Mouse (Mus musculus): ENCODE data around the gene Piezo1. TPM values are rescaled to one million over a fixed set of nuclear protein-coding genes. Genes with fewer than 3 reads are reported as not detected.

Gene Piezo1
- polyA plus RNA-seq, 1 experiment: 32.1 TPM

DNA sequence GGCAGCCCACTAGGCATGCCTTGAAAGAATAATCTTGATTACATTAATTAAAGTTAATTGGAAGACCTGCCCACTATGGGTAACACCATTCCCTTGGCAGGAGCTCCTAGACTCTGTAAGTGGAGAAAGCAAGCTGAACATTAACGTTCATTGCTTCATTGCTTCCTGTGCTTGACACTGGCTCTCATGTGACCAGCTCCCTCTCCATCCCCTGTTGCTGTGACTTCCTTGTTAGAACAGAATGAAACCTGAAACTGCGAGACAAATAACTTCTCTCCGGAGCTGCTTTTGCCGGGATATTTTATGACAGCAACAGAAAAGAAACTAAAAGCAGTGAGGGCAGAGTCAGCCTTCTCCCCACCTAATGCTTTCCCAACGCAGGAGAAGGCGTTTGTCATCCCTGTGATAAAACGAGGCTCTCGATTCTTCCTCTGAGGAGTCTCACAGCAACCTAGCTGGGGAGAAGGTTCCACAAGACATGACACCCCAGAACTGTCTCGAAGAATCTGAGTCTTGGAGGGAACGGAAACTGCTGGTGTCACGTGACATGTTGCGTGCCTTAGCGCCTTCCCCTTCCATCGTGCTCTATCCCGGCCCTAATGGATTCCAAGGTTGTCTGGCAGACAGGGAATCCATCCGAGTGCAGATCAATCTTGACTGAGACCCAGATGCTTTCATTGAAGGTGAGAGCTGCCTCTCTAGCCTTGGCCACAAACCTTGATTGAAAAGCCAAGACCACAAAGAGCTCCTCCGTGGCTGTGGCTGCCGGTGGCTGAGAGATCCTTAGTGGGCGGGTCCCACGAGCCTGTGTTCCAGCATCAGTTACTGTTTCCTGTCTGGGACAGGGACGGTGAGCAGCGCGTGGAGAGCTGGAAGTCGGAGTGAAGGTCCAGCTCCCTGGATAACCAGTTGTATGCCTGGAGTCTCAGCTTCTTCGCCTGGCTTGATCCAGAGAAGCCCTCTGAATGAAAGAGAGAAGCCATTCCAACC is 13.5 kb upstream of the Piezo1 start:
- peak overlapping the region; percentile 40 for H3K4me3 ChIP-seq (ENCODE audit: insufficient read depth, low read length)
- H3K4me1 ChIP-seq (ENCODE audit: control insufficient read depth, insufficient read depth, low read length): peaks cover 46% of the 10 kb centered on the region

GRCm38 (mm10) chr8:122561199-122561598 is 10.1 kb upstream of the Piezo1 start:
- Histone ChIP-seq H3K4me1 (ENCODE audit: control insufficient read depth, insufficient read depth, low read length) (peaks cover 51% of the 10 kb centered on the region), H3K4me3 (ENCODE audit: insufficient read depth, low read length) (no peak overlapping the region), H3K27ac (ENCODE audit: insufficient read depth, low read depth, low read length) (peak overlapping the region; percentile 83)
- TF ChIP-seq CTCF (IDR thresholded peaks at IDR 0.05; ENCODE audit: low read depth, low read length) (no peak), POLR2A (IDR thresholded peaks at IDR 0.05; ENCODE audit: borderline replicate concordance, low read depth, low read length) (no peak)

More for the DNA sequence above, 13.5 kb upstream of the Piezo1 start:
- H3K27ac ChIP-seq (ENCODE audit: insufficient read depth, low read depth, low read length): peak overlapping the region; percentile 91
- TF ChIP-seq POLR2A (IDR thresholded peaks at IDR 0.05; ENCODE audit: borderline replicate concordance, low read depth, low read length): no peak
- no peak for TF ChIP-seq CTCF (IDR thresholded peaks at IDR 0.05; ENCODE audit: low read depth, low read length)

DNA sequence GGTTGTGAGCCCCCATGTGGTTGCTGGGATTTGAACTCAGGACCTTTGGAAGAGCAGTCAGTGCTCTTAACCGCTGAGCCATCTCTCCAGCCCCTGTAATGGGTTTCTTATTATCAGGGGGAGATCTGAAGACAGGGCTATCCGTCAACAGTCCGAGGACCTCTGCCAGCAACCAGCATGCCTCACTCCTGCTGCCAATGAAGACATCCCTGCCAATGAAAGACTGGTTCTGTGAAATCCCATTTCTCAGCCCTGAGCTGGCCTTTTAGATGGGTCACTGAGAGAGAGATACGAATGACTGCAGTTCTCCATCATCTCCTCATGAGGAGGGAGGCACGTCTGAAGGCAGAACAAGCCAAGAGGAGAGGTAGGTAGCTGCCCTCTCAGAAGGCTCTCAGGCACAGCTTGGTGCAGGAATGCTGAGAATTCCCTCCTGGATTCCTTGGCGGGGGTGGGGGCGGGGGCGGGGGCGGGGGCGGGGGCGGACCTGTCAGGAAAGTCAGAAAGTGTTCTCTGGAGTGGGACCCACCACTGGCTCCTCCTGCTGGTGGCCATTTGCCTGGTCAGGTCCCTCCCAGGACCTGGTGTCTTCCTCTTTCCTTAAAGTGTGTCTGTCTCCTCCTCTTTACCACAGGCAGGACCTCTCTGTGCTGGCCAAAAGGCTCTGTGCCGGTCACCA is 7.7 kb upstream of the Piezo1 start:
- no peak overlapping the region for H3K4me3 ChIP-seq (ENCODE audit: insufficient read depth, low read length)
- TF ChIP-seq POLR2A (IDR thresholded peaks at IDR 0.05; ENCODE audit: borderline replicate concordance, low read depth, low read length) (no peak), CTCF (IDR thresholded peaks at IDR 0.05; ENCODE audit: low read depth, low read length) (no peak)
- H3K27ac ChIP-seq (ENCODE audit: insufficient read depth, low read depth, low read length): peak overlapping the region; percentile 65
- peaks cover 51% of the 10 kb centered on the region for H3K4me1 ChIP-seq (ENCODE audit: control insufficient read depth, insufficient read depth, low read length)

DNA sequence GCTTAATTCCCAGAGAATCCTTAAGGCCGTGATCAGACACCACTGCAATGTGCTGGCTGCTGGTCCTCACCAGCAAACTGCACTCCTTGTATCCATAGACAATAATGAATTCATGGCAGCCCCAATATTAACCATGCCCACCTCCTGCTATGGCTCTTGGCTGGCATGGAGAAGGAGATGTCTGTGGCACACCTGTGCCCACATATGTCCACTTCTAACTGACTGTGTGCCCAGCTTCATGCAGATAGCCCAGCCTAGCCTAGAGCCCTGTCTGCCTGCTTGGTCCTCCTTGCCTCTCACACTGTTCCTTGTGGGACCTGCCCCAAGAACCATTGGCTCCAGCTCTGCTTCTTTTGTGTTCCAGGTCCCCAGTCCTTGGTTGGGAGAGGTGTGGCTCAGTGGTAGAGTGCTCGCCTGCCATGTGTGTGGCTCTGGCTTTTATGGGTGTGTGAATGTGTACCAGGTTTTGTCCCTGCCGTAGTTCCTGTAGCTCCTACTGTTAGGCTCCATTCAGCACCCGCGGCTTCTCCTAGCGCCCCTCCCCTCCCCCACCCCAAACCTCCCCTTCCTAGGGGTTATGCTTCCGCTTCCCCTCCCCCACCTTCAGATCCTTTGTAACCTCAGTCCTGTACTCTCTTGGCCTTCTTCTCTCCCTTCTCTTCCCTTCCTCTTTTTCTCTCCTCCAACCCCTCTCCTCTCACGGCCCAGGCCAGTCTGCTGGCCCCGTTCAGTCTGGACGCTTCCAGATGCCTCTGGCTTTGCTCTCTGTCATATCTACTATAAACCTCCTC is 6.3 kb upstream of the Piezo1 start:
- Histone ChIP-seq H3K27ac (ENCODE audit: insufficient read depth, low read depth, low read length) (peak overlapping the region; percentile 94), H3K4me3 (ENCODE audit: insufficient read depth, low read length) (peak overlapping the region; percentile 69), H3K4me1 (ENCODE audit: control insufficient read depth, insufficient read depth, low read length) (peaks cover 51% of the 10 kb centered on the region)
- TF ChIP-seq POLR2A (IDR thresholded peaks at IDR 0.05; ENCODE audit: borderline replicate concordance, low read depth, low read length) (no peak), CTCF (IDR thresholded peaks at IDR 0.05; ENCODE audit: low read depth, low read length) (no peak)

- Histone ChIP-seq H3K4me1 (ENCODE audit: control insufficient read depth, insufficient read depth, low read length) (peaks cover 46% of the 10 kb centered on the region), H3K27ac (ENCODE audit: insufficient read depth, low read depth, low read length) (peak overlapping the region; percentile 94), H3K4me3 (ENCODE audit: insufficient read depth, low read length) (peak overlapping the region; percentile 69)
- TF ChIP-seq CTCF (IDR thresholded peaks at IDR 0.05; ENCODE audit: low read depth, low read length): no peak
- 0 out of 2 replicates have a peak, but pooled peaks have one; percentile 58 for TF ChIP-seq POLR2A (IDR thresholded peaks at IDR 0.05; ENCODE audit: borderline replicate concordance, low read depth, low read length)
Observed at GRCm38 (mm10) chr8:122556030-122557009, 5.2 kb upstream of the Piezo1 start.

- no peak for TF ChIP-seq POLR2A (IDR thresholded peaks at IDR 0.05; ENCODE audit: borderline replicate concordance, low read depth, low read length)
- TF ChIP-seq CTCF (IDR thresholded peaks at IDR 0.05; ENCODE audit: low read depth, low read length): no peak
- peaks cover 37% of the 10 kb centered on the region for H3K4me1 ChIP-seq (ENCODE audit: control insufficient read depth, insufficient read depth, low read length)
- H3K4me3 ChIP-seq (ENCODE audit: insufficient read depth, low read length): no peak overlapping the region
- peak overlapping the region; percentile 94; the same call in 1 of the 2 replicates for H3K27ac ChIP-seq (ENCODE audit: insufficient read depth, low read depth, low read length)
Observed at GRCm38 (mm10) chr8:122554786-122555185, 3.7 kb upstream of the Piezo1 start.

GRCm38 (mm10) chr8:122550995-122551264 is 199 bp downstream of the Piezo1 start:
- TF ChIP-seq POLR2A (IDR thresholded peaks at IDR 0.05; ENCODE audit: borderline replicate concordance, low read depth, low read length): no peak
- no peak for TF ChIP-seq CTCF (IDR thresholded peaks at IDR 0.05; ENCODE audit: low read depth, low read length)
- Histone ChIP-seq H3K4me1 (ENCODE audit: control insufficient read depth, insufficient read depth, low read length) (peaks cover 45% of the 10 kb centered on the region), H3K4me3 (ENCODE audit: insufficient read depth, low read length) (peak overlapping the region; percentile 71), H3K27ac (ENCODE audit: insufficient read depth, low read depth, low read length) (peak overlapping the region; percentile 57)

GRCm38 (mm10) chr8:122550234-122550994 is 715 bp downstream of the Piezo1 start:
- peaks cover 43% of the 10 kb centered on the region for H3K4me1 ChIP-seq (ENCODE audit: control insufficient read depth, insufficient read depth, low read length)
- peak overlapping the region; percentile 57 for H3K27ac ChIP-seq (ENCODE audit: insufficient read depth, low read depth, low read length)
- peak overlapping the region; percentile 71 for H3K4me3 ChIP-seq (ENCODE audit: insufficient read depth, low read length)
- TF ChIP-seq CTCF (IDR thresholded peaks at IDR 0.05; ENCODE audit: low read depth, low read length): no peak
- no peak for TF ChIP-seq POLR2A (IDR thresholded peaks at IDR 0.05; ENCODE audit: borderline replicate concordance, low read depth, low read length)

All from bone marrow macrophage, adult 2 months (primary cell).